Mouse (Mus musculus) heart, embryonic 12.5 days (tissue): Measurements from ENCODE around the gene Gm38431. TPM values are rescaled to one million over a fixed set of nuclear protein-coding genes. Genes with fewer than 3 reads are reported as not detected.

Experiments
- ATAC-seq: fragments of 200-750 bp; cut with Nextera tagmentation; 2 replicates; pipeline ENCODE4 v1.8.0; 2017; ENCODE audit warnings: moderate TSS enrichment, moderate library complexity; ENCODE audit not compliant: insufficient number of reproducible peaks, low FRiP score
- H3K27ac ChIP-seq: fragments of 300-500 bp; sonication (generic); 2 replicates; pipeline ENCODE4 v1.5.1; 2016; ENCODE audit warnings: mild to moderate bottlenecking, moderate library complexity; ENCODE audit not compliant: poor library complexity, severe bottlenecking
- H3K27me3 ChIP-seq: fragments of 300-500 bp; sonication (generic); replicated peaks from 2 replicates; pipeline ENCODE4 v1.6.1; 2016; ENCODE audit warnings: mild to moderate bottlenecking, moderate library complexity
- H3K36me3 ChIP-seq: fragments of 300-500 bp; sonication (generic); 2 replicates; pipeline ENCODE4 v1.6.1; 2016; ENCODE audit warnings: mild to moderate bottlenecking, moderate library complexity
- H3K4me1 ChIP-seq: fragments of 300-500 bp; sonication (generic); replicated peaks from 2 replicates; pipeline ENCODE4 v1.6.1; 2016; ENCODE audit warnings: mild to moderate bottlenecking
- H3K4me2 ChIP-seq: fragments of 300-500 bp; sonication (generic); 2 replicates; pipeline ENCODE4 v1.6.1; 2016; ENCODE audit warnings: mild to moderate bottlenecking, moderate library complexity
- H3K4me3 ChIP-seq: fragments of 300-500 bp; sonication (generic); 2 replicates; pipeline ENCODE4 v1.5.1; 2016; ENCODE audit warnings: mild to moderate bottlenecking
- H3K9ac ChIP-seq: fragments of 300-500 bp; sonication (generic); 2 replicates; pipeline ENCODE4 v1.6.1; 2016; ENCODE audit warnings: mild to moderate bottlenecking, moderate library complexity
- H3K9me3 ChIP-seq: fragments of 300-500 bp; sonication (generic); replicated peaks from 2 replicates; pipeline ENCODE4 v1.6.1; 2016; ENCODE audit warnings: mild to moderate bottlenecking, moderate library complexity
- WGBS: fragments of 180-500 bp; shearing (Covaris S2); methylation state at CpG from one replicate; pipeline ENCODE4 v1.1.7; 2016; 5-methylcytosine and 5-hydroxymethylcytosine counted together
- polyA plus RNA-seq: library from polyadenylated mRNA; unstranded; fragments of >200 nt; fragmentation: Nextera tagmentation; extraction: Ambion mirVana; gene quantifications from 2 replicates; pipeline ENCODE4 v1.2.1, GENCODE M21; 2016

The Gm38431 gene
- polyA plus RNA-seq, 1 experiment from 2014 or later: 1.8 TPM

DNA sequence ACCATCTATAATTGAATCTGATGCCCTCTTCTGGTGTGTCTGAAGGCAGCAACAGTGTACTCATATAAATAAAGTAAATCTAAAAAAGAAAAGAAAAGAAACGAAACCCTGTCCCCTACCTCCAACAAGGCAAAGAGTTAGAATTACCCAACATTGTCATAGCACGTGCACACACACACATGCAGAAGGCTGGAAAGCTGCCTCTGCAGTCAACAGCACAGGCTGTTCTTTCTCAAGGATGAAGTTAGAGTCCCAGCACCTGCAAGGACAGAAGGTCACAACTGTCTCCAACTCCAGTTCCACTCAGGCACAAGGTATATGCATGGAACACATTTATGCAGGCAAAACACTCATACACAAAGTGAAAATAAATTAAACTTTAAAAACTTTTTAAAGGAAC lies 10.3 kb upstream of the Gm38431 start:
- H3K4me2 ChIP-seq: no peak overlapping the region
- H3K36me3 ChIP-seq: peaks cover 11% of the 10 kb centered on the region; the same call in 1 of the 2 replicates
- H3K4me1 ChIP-seq: peaks cover 11% of the 10 kb centered on the region
- no peak overlapping the region for H3K27ac ChIP-seq
- H3K9me3 ChIP-seq: no peaks in the 10 kb centered on the region
- ATAC-seq: no peak
- 87% methylated on average over 2 of the region's 2 CpGs for WGBS
- H3K9ac ChIP-seq: no peak overlapping the region
- H3K27me3 ChIP-seq: no peaks in the 10 kb centered on the region
- H3K4me3 ChIP-seq: no peak overlapping the region

DNA sequence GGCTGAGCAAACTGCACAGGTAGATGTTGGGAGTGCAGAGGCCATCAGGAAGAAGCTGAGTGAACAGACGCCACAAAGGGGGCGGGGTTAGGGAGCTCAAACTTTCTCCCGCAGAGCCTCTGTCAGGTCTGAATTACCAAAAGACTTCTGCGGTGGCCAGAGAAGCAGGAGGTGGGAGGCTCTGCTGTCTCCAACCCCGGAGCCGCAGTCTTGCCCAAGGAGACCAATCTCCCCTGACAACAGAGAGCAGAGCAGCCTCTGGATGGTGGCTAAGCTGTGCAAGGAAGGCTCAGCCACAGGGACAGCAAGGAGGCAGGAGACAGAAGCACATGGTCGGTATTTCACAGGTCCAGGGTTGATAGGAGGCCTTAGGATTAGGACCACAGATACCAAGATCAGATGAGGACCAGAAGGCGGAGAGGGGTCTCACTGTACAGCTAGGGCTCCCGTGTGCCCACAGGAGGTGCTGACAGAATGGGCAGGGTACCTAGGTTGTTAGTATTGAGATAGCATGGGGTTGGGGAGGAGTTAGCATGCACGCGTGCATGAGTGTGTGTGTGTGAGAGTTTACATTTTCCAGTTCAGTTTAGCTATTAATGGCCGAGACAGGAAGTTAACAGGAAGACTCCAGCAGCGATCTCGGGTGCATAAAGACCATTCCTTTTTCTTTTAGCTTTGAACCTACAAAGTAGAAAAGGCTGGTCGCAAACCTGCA lies 8.8 kb upstream of the Gm38431 start:
- Histone ChIP-seq H3K4me3 (no peak overlapping the region), H3K27ac (no peak overlapping the region), H3K27me3 (no peaks in the 10 kb centered on the region), H3K9me3 (no peaks in the 10 kb centered on the region), H3K4me1 (peaks cover 11% of the 10 kb centered on the region), H3K4me2 (0 out of 2 replicates have a peak overlapping the region, but pooled peaks have one; percentile 5), H3K9ac (peak overlapping the region; percentile 32; the same call in 1 of the 2 replicates), H3K36me3 (peaks cover 8% of the 10 kb centered on the region; the same call in 1 of the 2 replicates)
- WGBS: 41% methylated on average over 15 of the region's 15 CpGs
- ATAC-seq: peak; percentile 30; the same call in 1 of the 2 replicates

DNA sequence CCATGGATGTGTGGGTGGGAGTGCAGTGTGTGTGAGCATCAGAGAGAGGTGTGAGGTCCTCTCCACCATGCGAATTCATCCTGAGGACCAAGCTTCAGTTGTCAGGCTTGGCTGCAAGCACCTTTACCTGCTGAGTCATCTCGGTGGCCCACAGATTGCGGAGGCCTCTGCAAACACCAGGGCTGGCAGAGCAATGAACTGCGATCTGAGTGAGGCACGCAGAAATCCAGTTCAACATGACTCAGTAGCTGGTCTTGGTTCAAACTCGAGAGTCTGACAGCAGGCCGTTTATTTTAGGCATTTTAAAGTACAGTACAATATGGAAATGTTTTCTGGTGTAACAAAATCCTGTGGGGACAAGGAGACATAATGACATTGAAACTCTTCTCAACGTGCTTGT lies 6.0 kb upstream of the Gm38431 start:
- Histone ChIP-seq H3K4me2 (no peak overlapping the region), H3K9me3 (no peaks in the 10 kb centered on the region), H3K27ac (no peak overlapping the region), H3K4me3 (no peak overlapping the region), H3K27me3 (no peaks in the 10 kb centered on the region), H3K36me3 (no peaks in the 10 kb centered on the region), H3K4me1 (peaks cover 11% of the 10 kb centered on the region), H3K9ac (no peak overlapping the region)
- 57% methylated on average over 8 of the region's 8 CpGs for WGBS
- no peak for ATAC-seq

DNA sequence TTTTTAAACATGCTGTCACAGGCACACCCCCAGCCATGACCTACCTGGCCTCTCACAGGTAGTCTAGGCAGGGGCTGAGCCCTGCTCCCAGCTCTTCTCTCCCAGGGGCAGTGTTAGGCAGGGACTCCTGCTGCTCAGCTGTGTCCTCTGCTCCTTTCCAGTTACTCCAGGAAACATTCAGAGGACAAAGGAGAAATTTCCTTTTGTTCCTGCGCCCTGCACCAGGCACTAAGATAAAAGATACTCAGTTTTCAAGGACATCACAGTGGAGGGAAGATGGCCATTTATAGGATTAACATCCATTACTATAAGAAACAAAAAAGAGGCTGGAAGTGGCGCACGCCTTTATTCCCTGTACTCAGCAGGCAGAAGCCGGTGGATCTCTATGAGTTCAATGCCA lies 4.2 kb upstream of the Gm38431 start:
- H3K4me1 ChIP-seq: peaks cover 14% of the 10 kb centered on the region
- H3K9me3 ChIP-seq: no peaks in the 10 kb centered on the region
- H3K27ac ChIP-seq: no peak overlapping the region
- H3K36me3 ChIP-seq: no peaks in the 10 kb centered on the region
- ATAC-seq: no peak
- H3K4me3 ChIP-seq: no peak overlapping the region
- H3K4me2 ChIP-seq: no peak overlapping the region
- no peak overlapping the region for H3K9ac ChIP-seq
- WGBS: 86% methylated on average over 4 of the region's 4 CpGs
- H3K27me3 ChIP-seq: no peaks in the 10 kb centered on the region

DNA sequence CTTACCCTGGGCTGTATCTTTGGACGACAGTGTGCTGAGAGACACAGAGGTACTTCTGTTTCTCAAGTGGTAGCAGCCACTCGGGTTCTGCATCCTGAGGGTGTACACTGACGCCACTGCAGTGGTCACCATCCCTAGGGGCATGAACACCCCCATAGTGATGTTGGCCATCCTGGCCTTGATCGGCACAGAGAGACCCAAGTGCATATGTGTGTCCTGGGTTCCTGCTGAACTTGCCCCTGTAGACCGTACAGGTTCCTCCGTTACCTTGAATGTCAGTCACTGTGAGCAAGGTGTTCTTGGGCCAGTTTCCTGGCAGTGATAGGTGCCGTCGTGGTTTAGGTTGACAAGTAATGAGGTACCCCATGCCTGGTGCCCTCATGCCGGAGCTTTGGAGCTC lies 1.6 kb upstream of the Gm38431 start:
- H3K27ac ChIP-seq: no peak overlapping the region
- ATAC-seq: no peak
- H3K36me3 ChIP-seq: peaks cover 20% of the 10 kb centered on the region
- H3K4me3 ChIP-seq: no peak overlapping the region
- H3K9ac ChIP-seq: no peak overlapping the region
- H3K4me2 ChIP-seq: no peak overlapping the region
- H3K27me3 ChIP-seq: no peaks in the 10 kb centered on the region
- 89% methylated on average over 9 of the region's 9 CpGs for WGBS
- no peaks in the 10 kb centered on the region for H3K9me3 ChIP-seq
- H3K4me1 ChIP-seq: peaks cover 31% of the 10 kb centered on the region

DNA sequence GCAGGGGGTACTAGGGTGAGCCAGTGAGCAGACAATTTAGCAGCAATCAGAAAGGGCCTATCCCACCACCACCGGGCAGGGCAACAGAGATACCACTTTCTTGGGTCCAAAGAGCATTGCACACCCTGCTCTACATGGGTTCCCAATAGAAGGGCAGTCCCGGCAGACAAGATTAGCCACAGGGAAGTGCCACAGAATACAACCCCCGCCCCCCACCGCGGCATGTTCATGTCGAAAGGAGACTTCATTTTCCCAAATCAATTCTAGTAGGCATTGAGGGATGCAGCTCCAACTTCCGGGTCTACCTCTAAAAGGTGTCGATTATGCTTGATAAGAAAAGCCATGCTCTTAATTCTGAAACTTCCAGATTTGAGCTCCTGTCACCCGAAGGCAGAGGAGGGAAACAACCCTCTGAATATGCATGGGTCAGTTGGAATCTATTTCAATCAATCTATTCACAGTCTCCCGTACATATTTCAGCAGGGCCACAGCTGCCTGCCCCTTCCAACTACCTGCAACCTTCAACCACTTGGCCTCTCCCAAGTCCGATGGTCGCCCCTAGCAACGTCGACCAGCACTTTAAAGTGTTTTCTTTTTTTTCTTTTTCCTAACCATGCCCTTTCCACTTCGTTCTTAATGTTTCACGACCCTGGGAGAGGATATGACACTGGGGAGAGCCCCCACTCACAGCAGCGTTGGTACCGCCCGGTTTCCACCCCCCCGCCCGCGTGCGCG lies 658 bp downstream of the Gm38431 start:
- H3K4me3 ChIP-seq: peak overlapping the region; percentile 76
- 1% methylated on average over 24 of the region's 24 CpGs for WGBS

DNA sequence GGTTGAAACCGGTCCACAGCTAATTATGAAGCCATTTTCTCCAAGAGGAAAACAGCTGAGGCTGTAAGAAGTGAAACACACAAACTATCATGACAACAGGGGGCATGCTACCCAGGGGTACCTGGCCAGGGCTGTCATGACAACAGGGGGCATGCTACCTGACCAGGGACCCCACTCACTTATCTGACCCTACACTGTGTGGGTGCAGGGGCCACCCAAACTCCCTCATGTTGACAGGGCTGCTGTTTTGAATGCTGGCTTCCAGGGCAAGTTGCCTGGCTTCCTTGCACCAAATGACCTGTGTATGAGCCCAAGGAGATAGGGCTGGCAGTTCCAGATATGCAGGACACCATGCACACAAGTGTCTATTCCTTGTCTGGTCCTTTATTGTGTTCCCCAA lies 1.3 kb downstream of the Gm38431 start:
- Histone ChIP-seq H3K9ac (peak overlapping the region; percentile 84), H3K36me3 (peaks cover 49% of the 10 kb centered on the region), H3K4me1 (peaks cover 29% of the 10 kb centered on the region), H3K27me3 (no peaks in the 10 kb centered on the region), H3K4me3 (peak overlapping the region; percentile 76), H3K4me2 (peak overlapping the region; percentile 97), H3K9me3 (no peaks in the 10 kb centered on the region), H3K27ac (no peak overlapping the region)
- WGBS: 83% methylated on average over 1 of the region's 1 CpGs
- no peak for ATAC-seq

More for the DNA sequence above, 658 bp downstream of the Gm38431 start:
- Histone ChIP-seq H3K36me3 (peaks cover 43% of the 10 kb centered on the region), H3K27ac (peak overlapping the region; percentile 81; the same call in 1 of the 2 replicates), H3K9me3 (no peaks in the 10 kb centered on the region), H3K9ac (peak overlapping the region; percentile 84), H3K27me3 (no peaks in the 10 kb centered on the region), H3K4me1 (peaks cover 29% of the 10 kb centered on the region), H3K4me2 (peak overlapping the region; percentile 97)
- no peak; the same call in 1 of the 2 replicates for ATAC-seq

DNA sequence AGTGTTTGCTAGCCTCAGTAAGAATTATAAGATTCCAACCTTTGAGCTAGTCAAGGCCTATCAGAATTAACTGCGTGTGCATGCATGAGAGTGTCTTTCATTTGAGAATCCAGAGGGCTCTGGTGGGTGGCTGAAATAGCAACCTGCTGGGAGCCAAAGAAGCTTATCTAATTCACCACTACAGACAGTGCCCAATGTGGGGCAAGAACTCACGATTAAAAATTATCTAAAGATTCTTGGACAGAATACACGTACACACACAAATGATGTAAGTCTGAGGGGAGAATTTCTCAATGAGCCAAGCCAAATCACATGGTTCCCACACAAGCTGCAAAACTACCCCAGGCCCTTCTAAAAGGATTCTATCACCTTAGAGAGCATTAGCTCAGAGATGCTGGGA lies 8.5 kb downstream of the Gm38431 start:
- Histone ChIP-seq H3K4me3 (no peak overlapping the region), H3K4me2 (no peak overlapping the region), H3K4me1 (0 out of 2 replicates have a peak, but pooled peaks cover under 1% of the 10 kb centered on the region), H3K27me3 (no peaks in the 10 kb centered on the region), H3K27ac (no peak overlapping the region), H3K9me3 (no peaks in the 10 kb centered on the region), H3K36me3 (peaks cover 93% of the 10 kb centered on the region), H3K9ac (no peak overlapping the region)
- no peak for ATAC-seq
- 76% methylated on average over 3 of the region's 3 CpGs for WGBS

DNA sequence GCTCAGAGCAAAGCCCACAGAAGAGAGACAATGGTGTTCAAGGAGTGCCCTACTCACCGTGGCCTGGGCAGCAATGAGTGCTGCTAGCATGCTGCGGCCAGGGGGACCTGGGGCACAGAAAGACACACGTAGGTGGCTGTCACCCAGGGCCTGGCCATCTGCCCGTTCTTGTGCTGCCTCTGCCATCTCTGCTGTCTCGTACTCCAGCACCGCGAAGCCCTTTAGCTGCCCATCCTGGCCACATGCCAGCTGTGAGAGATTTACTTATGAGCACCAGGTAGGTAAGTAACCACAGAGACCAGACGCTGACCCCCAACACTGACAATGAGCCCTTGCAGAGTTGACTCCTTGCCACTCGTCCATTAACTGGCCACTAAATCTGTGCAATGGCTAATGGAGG lies 10.7 kb downstream of the Gm38431 start:
- 89% methylated on average over 9 of the region's 9 CpGs for WGBS
- Histone ChIP-seq H3K27me3 (no peaks in the 10 kb centered on the region), H3K4me1 (no peaks in the 10 kb centered on the region), H3K4me3 (no peak overlapping the region), H3K9me3 (no peaks in the 10 kb centered on the region), H3K27ac (no peak overlapping the region), H3K36me3 (peaks cover 92% of the 10 kb centered on the region), H3K9ac (no peak overlapping the region), H3K4me2 (no peak overlapping the region)
- no peak for ATAC-seq

DNA sequence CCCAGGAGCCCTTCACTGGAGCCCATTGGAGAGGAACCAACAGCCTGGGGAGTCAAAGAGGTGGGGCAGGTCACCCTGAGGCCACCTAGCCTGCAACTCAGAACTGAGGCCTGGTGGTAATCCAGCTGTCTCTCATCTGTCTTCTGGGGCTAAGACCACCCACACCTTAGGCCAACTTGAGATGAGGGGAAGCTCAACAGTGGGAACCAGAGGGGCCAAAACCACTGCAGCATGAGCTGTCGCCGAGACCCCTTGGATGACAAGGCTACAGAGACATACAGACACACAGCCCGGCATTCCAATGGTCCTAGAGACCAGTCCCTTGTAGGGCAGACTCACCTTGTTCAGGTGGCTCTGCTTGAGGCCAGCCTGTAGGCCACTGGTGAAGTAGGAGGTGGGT lies 16.2 kb downstream of the Gm38431 start:
- peaks cover 7% of the 10 kb centered on the region for H3K4me1 ChIP-seq
- H3K4me3 ChIP-seq: no peak overlapping the region
- H3K4me2 ChIP-seq: no peak overlapping the region
- 83% methylated on average over 3 of the region's 3 CpGs for WGBS
- H3K27me3 ChIP-seq: no peaks in the 10 kb centered on the region
- H3K9ac ChIP-seq: no peak overlapping the region
- H3K9me3 ChIP-seq: no peaks in the 10 kb centered on the region
- ATAC-seq: no peak
- H3K27ac ChIP-seq: no peak overlapping the region
- H3K36me3 ChIP-seq: peaks cover 78% of the 10 kb centered on the region

DNA sequence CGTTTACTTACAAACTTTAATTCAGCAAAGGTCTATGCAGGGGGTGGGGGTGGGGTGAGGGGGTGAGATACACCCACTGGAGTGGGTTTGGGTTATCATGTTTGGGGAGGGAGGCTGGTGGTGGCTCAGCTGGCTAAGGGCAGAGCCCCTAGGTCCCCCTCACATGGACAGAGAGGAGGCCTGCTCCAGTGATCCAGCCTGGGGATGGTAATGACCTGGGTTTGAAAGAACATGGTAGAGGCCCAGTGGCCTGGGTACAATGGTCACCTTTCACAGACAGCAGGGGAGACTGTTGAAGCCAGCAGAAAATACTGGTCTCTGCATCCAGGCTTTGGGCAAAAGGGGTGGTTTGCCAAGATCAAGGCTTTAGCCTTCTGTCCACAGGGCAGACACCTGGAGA lies 17.6 kb downstream of the Gm38431 start:
- no peak overlapping the region for H3K4me3 ChIP-seq
- peaks cover 7% of the 10 kb centered on the region for H3K4me1 ChIP-seq
- H3K9ac ChIP-seq: no peak overlapping the region
- H3K36me3 ChIP-seq: peaks cover 69% of the 10 kb centered on the region
- H3K9me3 ChIP-seq: no peaks in the 10 kb centered on the region
- H3K4me2 ChIP-seq: no peak overlapping the region
- H3K27ac ChIP-seq: no peak overlapping the region
- 94% methylated on average over 1 of the region's 1 CpGs for WGBS
- no peak for ATAC-seq
- H3K27me3 ChIP-seq: no peaks in the 10 kb centered on the region
